Mouse (Mus musculus) embryonic facial prominence, embryonic 15.5 days (tissue): ENCODE results near the gene Slc12a8. TPM values are rescaled to one million over a fixed set of nuclear protein-coding genes. Genes with fewer than 3 reads are reported as not detected.
"Not testable (repeated sequence)": the region's sequence is repeated elsewhere in the genome, so short reads cannot be mapped to it uniquely, and the experiment has no call there.

ENCODE experiments used
- ATAC-seq: fragments of 200-750 bp; cut with Nextera tagmentation; 2 replicates; pipeline ENCODE4 v1.8.0; 2017; ENCODE audit warnings: low read depth, moderate TSS enrichment; ENCODE audit not compliant: insufficient number of reproducible peaks, low FRiP score, low TSS enrichment
- H3K27ac ChIP-seq: fragments of 300-500 bp; sonication (generic); replicated peaks from 2 replicates; pipeline ENCODE4 v1.5.1; 2015; ENCODE audit warnings: mild to moderate bottlenecking, inconsistent platforms
- H3K27me3 ChIP-seq: fragments of 300-500 bp; sonication (generic); 2 replicates; pipeline ENCODE4 v1.6.1; 2015; ENCODE audit warnings: inconsistent platforms
- H3K36me3 ChIP-seq: fragments of 300-500 bp; sonication (generic); 2 replicates; pipeline ENCODE4 v1.6.1; 2015; ENCODE audit warnings: mild to moderate bottlenecking, inconsistent platforms
- H3K4me1 ChIP-seq: fragments of 300-500 bp; sonication (generic); 2 replicates; pipeline ENCODE4 v1.6.1; 2015; ENCODE audit warnings: inconsistent platforms
- H3K4me2 ChIP-seq: fragments of 300-500 bp; sonication (generic); replicated peaks from 2 replicates; pipeline ENCODE4 v1.6.1; 2015; ENCODE audit warnings: mild to moderate bottlenecking, inconsistent platforms
- H3K4me3 ChIP-seq: fragments of 300-500 bp; sonication (generic); replicated peaks from 2 replicates; pipeline ENCODE4 v1.5.1; 2015; ENCODE audit warnings: mild to moderate bottlenecking, inconsistent platforms
- H3K9ac ChIP-seq: fragments of 300-500 bp; sonication (generic); 2 replicates; pipeline ENCODE4 v1.6.1; 2015; ENCODE audit warnings: inconsistent platforms
- H3K9me3 ChIP-seq: fragments of 300-500 bp; sonication (generic); replicated peaks from 2 replicates; pipeline ENCODE4 v1.6.1; 2016; ENCODE audit warnings: inconsistent platforms
- WGBS: fragments of 180-500 bp; shearing (Covaris S2); methylation state at CpG from one replicate; pipeline ENCODE4 v1.1.7; 2015; 5-methylcytosine and 5-hydroxymethylcytosine counted together
- polyA plus RNA-seq: library from polyadenylated mRNA; unstranded; fragments of >200 nt; fragmentation: Nextera tagmentation; extraction: Ambion mirVana; gene quantifications from 2 replicates; pipeline ENCODE4 v1.2.1, GENCODE M21; 2015

Gene Slc12a8
- 0.79 and 0.91 TPM in 2 replicates for polyA plus RNA-seq

- peak within 1 kb of the TSS; percentile 86 for H3K4me2 ChIP-seq
- H3K4me1 ChIP-seq, result peaks cover 17% of the 10 kb centered on the region
- peak within 1 kb of the TSS; percentile 41 for H3K4me3 ChIP-seq
- no peaks in the 10 kb centered on the region for H3K9me3 ChIP-seq
- peak; percentile 59; the same call in 1 of the 2 replicates for ATAC-seq
- H3K9ac ChIP-seq, result peak within 1 kb of the TSS; percentile 3; the same call in 1 of the 2 replicates
- 4% methylated on average over 27 of the region's 27 CpGs for WGBS
- H3K36me3 ChIP-seq, result no peaks in the 10 kb centered on the region
- H3K27me3 ChIP-seq, result no peaks in the 10 kb centered on the region
- no peak within 1 kb of the TSS for H3K27ac ChIP-seq
Observed at GRCm38 (mm10) chr16:33516807-33517565, at the start of gene Slc12a8. Gene Slc12a8 (plus strand): TSS chr16:33517328.

- H3K36me3 ChIP-seq, result 0 out of 2 replicates have a peak, but pooled peaks cover 9% of the 10 kb centered on the region
- WGBS, result 66% methylated on average over 6 of the region's 6 CpGs
- peaks cover 13% of the 10 kb centered on the region for H3K4me1 ChIP-seq
- H3K27me3 ChIP-seq, result no peaks in the 10 kb centered on the region
- no peak overlapping the region for H3K27ac ChIP-seq
- H3K9me3 ChIP-seq, result no peaks in the 10 kb centered on the region
- H3K9ac ChIP-seq, result no peak overlapping the region
- H3K4me3 ChIP-seq, result no peak overlapping the region
- no peak overlapping the region for H3K4me2 ChIP-seq
- ATAC-seq, result no peak
Observed at GRCm38 (mm10) chr16:33467451-33467850, 49.7 kb upstream of the Slc12a8 start.

GRCm38 (mm10) chr16:33469973-33470372 lies 47.2 kb upstream of the Slc12a8 start:
- H3K9me3 ChIP-seq, result no peaks in the 10 kb centered on the region
- ATAC-seq, result peak; percentile 60; the same call in 1 of the 2 replicates
- H3K27ac ChIP-seq, result 0 out of 2 replicates have a peak overlapping the region, but pooled peaks have one; percentile 39
- H3K36me3 ChIP-seq, result peaks cover 16% of the 10 kb centered on the region
- no peak overlapping the region for H3K9ac ChIP-seq
- H3K4me3 ChIP-seq, result no peak overlapping the region
- H3K4me1 ChIP-seq, result peaks cover 6% of the 10 kb centered on the region; the same call in 1 of the 2 replicates
- no peak overlapping the region for H3K4me2 ChIP-seq
- H3K27me3 ChIP-seq, result no peaks in the 10 kb centered on the region

- Histone ChIP-seq H3K4me1 (peaks cover 4% of the 10 kb centered on the region; the same call in 1 of the 2 replicates), H3K9ac (no peak overlapping the region), H3K36me3 (peaks cover 32% of the 10 kb centered on the region), H3K9me3 (no peaks in the 10 kb centered on the region), H3K27ac (no peak overlapping the region), H3K4me2 (no peak overlapping the region), H3K4me3 (no peak overlapping the region), H3K27me3 (no peaks in the 10 kb centered on the region)
- ATAC-seq, result no peak
- WGBS, result 81% methylated on average over 6 of the region's 6 CpGs
Observed at GRCm38 (mm10) chr16:33474381-33474780, 42.7 kb upstream of the Slc12a8 start.

- Histone ChIP-seq H3K9ac (no peak overlapping the region), H3K27ac (no peak overlapping the region), H3K27me3 (no peaks in the 10 kb centered on the region), H3K4me3 (no peak overlapping the region), H3K9me3 (no peaks in the 10 kb centered on the region), H3K4me2 (no peak overlapping the region), H3K4me1 (no peaks in the 10 kb centered on the region), H3K36me3 (peaks cover 32% of the 10 kb centered on the region)
- ATAC-seq, result no peak
Observed at GRCm38 (mm10) chr16:33479926-33480325, 37.2 kb upstream of the Slc12a8 start.

GRCm38 (mm10) chr16:33481148-33481547 lies 36.0 kb upstream of the Slc12a8 start:
- WGBS, result 89% methylated on average over 2 of the region's 2 CpGs
- no peak overlapping the region for H3K27ac ChIP-seq
- no peak overlapping the region for H3K4me2 ChIP-seq
- H3K4me1 ChIP-seq, result no peaks in the 10 kb centered on the region
- peaks cover 30% of the 10 kb centered on the region for H3K36me3 ChIP-seq
- no peak overlapping the region for H3K9ac ChIP-seq
- no peaks in the 10 kb centered on the region for H3K9me3 ChIP-seq
- ATAC-seq, result no peak
- no peak overlapping the region for H3K4me3 ChIP-seq
- H3K27me3 ChIP-seq, result no peaks in the 10 kb centered on the region

- 92% methylated on average over 3 of the region's 3 CpGs for WGBS
- no peak overlapping the region for H3K9ac ChIP-seq
Observed at GRCm38 (mm10) chr16:33482309-33482708, 34.8 kb upstream of the Slc12a8 start.

GRCm38 (mm10) chr16:33487709-33488108 lies 29.4 kb upstream of the Slc12a8 start:
- H3K9ac ChIP-seq, result no peak overlapping the region
- H3K4me2 ChIP-seq, result no peak overlapping the region
- H3K36me3 ChIP-seq, result peaks cover 37% of the 10 kb centered on the region; the same call in 1 of the 2 replicates
- no peak overlapping the region for H3K27ac ChIP-seq
- H3K4me1 ChIP-seq, result no peaks in the 10 kb centered on the region
- WGBS, result 76% methylated on average over 4 of the region's 4 CpGs
- no peaks in the 10 kb centered on the region for H3K9me3 ChIP-seq
- no peak overlapping the region for H3K4me3 ChIP-seq
- ATAC-seq, result no peak
- H3K27me3 ChIP-seq, result no peaks in the 10 kb centered on the region

More at GRCm38 (mm10) chr16:33482309-33482708, 34.8 kb upstream of the Slc12a8 start:
- Histone ChIP-seq H3K27ac (no peak overlapping the region), H3K27me3 (no peaks in the 10 kb centered on the region), H3K4me3 (no peak overlapping the region), H3K4me2 (no peak overlapping the region), H3K9me3 (no peaks in the 10 kb centered on the region), H3K36me3 (peaks cover 23% of the 10 kb centered on the region), H3K4me1 (no peaks in the 10 kb centered on the region)
- ATAC-seq, result no peak

- H3K27ac ChIP-seq, result no peak overlapping the region
- no peaks in the 10 kb centered on the region for H3K27me3 ChIP-seq
- no peaks in the 10 kb centered on the region for H3K4me1 ChIP-seq
- H3K9me3 ChIP-seq, result no peaks in the 10 kb centered on the region
- H3K4me3 ChIP-seq, result no peak overlapping the region
- no peak for ATAC-seq
- 91% methylated on average over 4 of the region's 4 CpGs for WGBS
- no peak overlapping the region for H3K9ac ChIP-seq
- no peak overlapping the region for H3K4me2 ChIP-seq
- H3K36me3 ChIP-seq, result peaks cover 35% of the 10 kb centered on the region
Observed at GRCm38 (mm10) chr16:33494374-33494773, 22.8 kb upstream of the Slc12a8 start.

GRCm38 (mm10) chr16:33508082-33508481 lies 9.0 kb upstream of the Slc12a8 start:
- no peak overlapping the region for H3K4me3 ChIP-seq
- no peaks in the 10 kb centered on the region for H3K9me3 ChIP-seq
- peaks cover 14% of the 10 kb centered on the region; the same call in 1 of the 2 replicates for H3K36me3 ChIP-seq
- ATAC-seq, result no peak
- no peaks in the 10 kb centered on the region for H3K27me3 ChIP-seq
- H3K4me1 ChIP-seq, result no peaks in the 10 kb centered on the region
- H3K27ac ChIP-seq, result no peak overlapping the region
- 81% methylated on average over 4 of the region's 4 CpGs for WGBS
- no peak overlapping the region for H3K4me2 ChIP-seq
- no peak overlapping the region for H3K9ac ChIP-seq

GRCm38 (mm10) chr16:33509231-33509630 lies 7.9 kb upstream of the Slc12a8 start:
- not testable (repeated sequence) for H3K27me3 ChIP-seq, H3K9ac ChIP-seq, H3K4me3 ChIP-seq, ATAC-seq, H3K4me2 ChIP-seq, H3K27ac ChIP-seq, H3K4me1 ChIP-seq, H3K9me3 ChIP-seq
- WGBS, result 76% methylated on average over 2 of the region's 2 CpGs
- peaks cover 13% of the 10 kb centered on the region; the same call in 1 of the 2 replicates for H3K36me3 ChIP-seq

- H3K27me3 ChIP-seq, H3K27ac ChIP-seq, H3K9me3 ChIP-seq, ATAC-seq, H3K4me3 ChIP-seq, H3K4me2 ChIP-seq, H3K4me1 ChIP-seq, H3K36me3 ChIP-seq, H3K9ac ChIP-seq: not testable (repeated sequence)
- 89% methylated on average over 4 of the region's 4 CpGs for WGBS
Observed at GRCm38 (mm10) chr16:33510856-33511255, 6.3 kb upstream of the Slc12a8 start.
